Mouse (Mus musculus): ENCODE measurements around the gene Myoz1. TPM values are rescaled to one million over a fixed set of nuclear protein-coding genes. Genes with fewer than 3 reads are reported as not detected.

Gene Myoz1
- polyA plus RNA-seq, 1 experiment from 2014 or later, result not detected

DNA sequence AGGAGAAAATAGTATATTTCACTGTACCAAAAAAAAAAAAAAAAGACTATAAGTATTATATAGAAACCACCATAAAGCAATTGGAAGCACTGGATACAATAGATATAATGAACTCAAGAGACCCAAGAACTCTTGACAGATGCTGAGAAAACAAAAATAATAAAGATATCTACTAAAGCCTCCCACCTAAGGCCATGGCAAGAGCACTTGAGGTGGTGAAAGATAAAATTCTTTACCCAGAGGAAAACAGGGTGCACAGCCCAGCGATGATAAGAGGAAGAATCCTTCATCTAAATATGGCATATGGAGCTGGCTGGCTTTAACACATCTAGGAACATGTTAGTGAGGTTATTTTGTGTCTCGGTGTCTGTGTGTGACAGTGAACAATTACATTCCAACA, 56.8 kb downstream of the Myoz1 start:
- no peak overlapping the region for H3K4me2 ChIP-seq
- no peak overlapping the region for H3K4me3 ChIP-seq (replicated peaks)
- H3K4me1 ChIP-seq, result peaks cover 11% of the 10 kb centered on the region
- no peak overlapping the region for H3K9ac ChIP-seq
- H3K27me3 ChIP-seq, result no peaks in the 10 kb centered on the region
- ATAC-seq (ENCODE audit: low FRiP score), result no peak
- H3K36me3 ChIP-seq (replicated peaks), result no peaks in the 10 kb centered on the region
- no peaks in the 10 kb centered on the region for H3K9me3 ChIP-seq
- 92% methylated on average over 2 of the region's 2 CpGs for WGBS
- no peak overlapping the region for H3K27ac ChIP-seq

Small RNA genes within 50 kb of the gene (microRNA-seq; reads per million reads assigned to microRNA genes)
- gene Mir6946, result 2.7 reads per million, percentile 4 among the genes with 10 or more reads in this experiment

Other genes with a start within 250 kb of the Myoz1 start
- 0.44 and 0.82 TPM in 2 replicates for gene Cfap70, start 204.3 kb downstream of the Myoz1 start, polyA plus RNA-seq (2016; fragmentation: Nextera tagmentation; extraction: Ambion mirVana)
- 10.0 and 13.0 TPM in 2 replicates for gene Anxa7, start 176.4 kb downstream of the Myoz1 start, polyA plus RNA-seq (2016; fragmentation: Nextera tagmentation; extraction: Ambion mirVana)
- gene Mss51, start 159.6 kb downstream of the Myoz1 start, polyA plus RNA-seq (2016; fragmentation: Nextera tagmentation; extraction: Ambion mirVana), result 1.3 and 1.4 TPM in 2 replicates
- 72.0 and 79.5 TPM in 2 replicates for gene Ppp3cb, start 110.0 kb downstream of the Myoz1 start, polyA plus RNA-seq (2016; fragmentation: Nextera tagmentation; extraction: Ambion mirVana)
- gene Usp54, start 15.5 kb downstream of the Myoz1 start, polyA plus RNA-seq (2016; fragmentation: Nextera tagmentation; extraction: Ambion mirVana), result 15.8 and 18.9 TPM in 2 replicates
- 0.24 and 0.50 TPM in 2 replicates for gene Synpo2l, start 11.8 kb upstream of the Myoz1 start, polyA plus RNA-seq (2016; fragmentation: Nextera tagmentation; extraction: Ambion mirVana)
- 87.6 and 94.8 TPM in 2 replicates for gene Sec24c, start 17.8 kb upstream of the Myoz1 start, polyA plus RNA-seq (2016; fragmentation: Nextera tagmentation; extraction: Ambion mirVana)
- gene Fut11, start 38.4 kb upstream of the Myoz1 start, polyA plus RNA-seq (2016; fragmentation: Nextera tagmentation; extraction: Ambion mirVana), result 20.5 and 23.3 TPM in 2 replicates
- 268 and 275 TPM in 2 replicates for gene Chchd1, start 46.5 kb upstream of the Myoz1 start, polyA plus RNA-seq (2016; fragmentation: Nextera tagmentation; extraction: Ambion mirVana)
- 46.0 and 46.5 TPM in 2 replicates for gene Zswim8, start 51.0 kb upstream of the Myoz1 start, polyA plus RNA-seq (2016; fragmentation: Nextera tagmentation; extraction: Ambion mirVana)
- gene Ndst2, start 78.0 kb upstream of the Myoz1 start, polyA plus RNA-seq (2016; fragmentation: Nextera tagmentation; extraction: Ambion mirVana), result 22.3 and 24.5 TPM in 2 replicates
- gene Camk2g, start 137.5 kb upstream of the Myoz1 start, polyA plus RNA-seq (2016; fragmentation: Nextera tagmentation; extraction: Ambion mirVana), result 54.1 and 60.4 TPM in 2 replicates
- 0.10 and 0.15 TPM in 2 replicates for gene Plau, start 180.1 kb upstream of the Myoz1 start, polyA plus RNA-seq (2016; fragmentation: Nextera tagmentation; extraction: Ambion mirVana)